Mouse (Mus musculus) megakaryocyte, adult 5-6 weeks (primary cell): ENCODE results near the gene Olfr520. TPM values are rescaled to one million over a fixed set of nuclear protein-coding genes. Genes with fewer than 3 reads are reported as not detected.
"Not testable (repeated sequence)": the region's sequence is repeated elsewhere in the genome, so short reads cannot be mapped to it uniquely, and the experiment has no call there.

Source experiments
- ATAC-seq: 2 replicates; pipeline ENCODE4 v1.8.0; 2016; ENCODE audit warnings: mild to moderate bottlenecking, inconsistent platforms; ENCODE audit not compliant: poor library complexity, severe bottlenecking
- total RNA-seq, 2 experiments: library from RNA; stranded (forward) in 1 of 2; stranded (reverse) in 1 of 2; fragments of 153-499, 151-499 nt in 1 of 2; fragments of 221-1000, 200-1000 nt in 1 of 2; gene quantifications; 2 replicates each; pipeline versions ENCODE4 v1.2.3 to v1.2.4; 2015 to 2017

The Olfr520 gene
- total RNA-seq (2015) (not detected in 2 replicates), total RNA-seq (2017) (not detected in 2 replicates)

- ATAC-seq = no peak
These were observed at the start of gene Olfr520 for GRCm38 (mm10) chr7:99729973-99730372. TSS of gene Olfr520 (plus strand) at chr7:99730273.

GRCm38 (mm10) chr7:99680771-99681170 lies 49.3 kb upstream of the Olfr520 start:
- no peak for ATAC-seq

- no peak for ATAC-seq
These were observed 46.0 kb upstream of the Olfr520 start for GRCm38 (mm10) chr7:99684086-99684485.

- ATAC-seq = no peak
These were observed 39.3 kb upstream of the Olfr520 start for GRCm38 (mm10) chr7:99690819-99691218.

- no peak for ATAC-seq
These were observed 37.7 kb upstream of the Olfr520 start for GRCm38 (mm10) chr7:99692396-99692795.

DNA sequence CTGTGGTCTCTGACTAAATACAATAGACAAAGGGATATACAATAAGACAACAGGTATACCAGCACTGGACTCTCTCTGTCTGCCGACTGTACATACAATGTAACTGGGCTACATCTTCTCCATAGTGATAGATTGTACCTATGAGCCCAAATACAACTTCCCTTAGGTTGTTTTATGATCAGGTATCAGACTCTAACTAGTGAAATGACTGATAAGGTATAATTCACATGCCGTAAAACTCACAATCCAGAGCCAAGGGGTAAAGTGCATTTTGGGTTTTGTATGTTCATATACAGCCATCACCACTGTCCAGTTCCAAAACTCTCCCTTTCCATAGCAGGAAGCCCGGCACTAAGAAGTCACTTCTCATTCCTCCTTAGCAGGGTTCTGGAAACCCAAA lies 36.7 kb upstream of the Olfr520 start:
- no peak for ATAC-seq

DNA sequence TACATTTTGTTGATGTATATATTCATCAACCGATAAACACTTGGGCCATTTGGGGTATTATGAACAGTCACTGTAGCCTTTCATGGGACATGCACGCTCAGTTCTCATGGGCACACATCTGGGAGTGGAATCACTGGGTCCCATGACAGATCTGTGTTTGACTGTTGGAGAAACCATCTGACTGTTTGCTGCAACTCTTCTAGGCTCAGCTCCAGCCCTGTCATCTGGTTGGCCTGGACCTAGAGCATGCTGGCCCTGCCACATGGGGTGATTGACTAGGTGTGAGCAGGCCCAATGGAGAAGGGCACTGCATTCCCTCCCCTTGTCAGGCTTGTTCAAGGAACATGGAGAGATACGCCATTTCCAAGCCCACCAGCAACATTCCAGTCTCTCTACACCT lies 36.1 kb upstream of the Olfr520 start:
- no peak for ATAC-seq

- not testable (repeated sequence) for ATAC-seq
These were observed 35.6 kb upstream of the Olfr520 start for GRCm38 (mm10) chr7:99694424-99694823.

DNA sequence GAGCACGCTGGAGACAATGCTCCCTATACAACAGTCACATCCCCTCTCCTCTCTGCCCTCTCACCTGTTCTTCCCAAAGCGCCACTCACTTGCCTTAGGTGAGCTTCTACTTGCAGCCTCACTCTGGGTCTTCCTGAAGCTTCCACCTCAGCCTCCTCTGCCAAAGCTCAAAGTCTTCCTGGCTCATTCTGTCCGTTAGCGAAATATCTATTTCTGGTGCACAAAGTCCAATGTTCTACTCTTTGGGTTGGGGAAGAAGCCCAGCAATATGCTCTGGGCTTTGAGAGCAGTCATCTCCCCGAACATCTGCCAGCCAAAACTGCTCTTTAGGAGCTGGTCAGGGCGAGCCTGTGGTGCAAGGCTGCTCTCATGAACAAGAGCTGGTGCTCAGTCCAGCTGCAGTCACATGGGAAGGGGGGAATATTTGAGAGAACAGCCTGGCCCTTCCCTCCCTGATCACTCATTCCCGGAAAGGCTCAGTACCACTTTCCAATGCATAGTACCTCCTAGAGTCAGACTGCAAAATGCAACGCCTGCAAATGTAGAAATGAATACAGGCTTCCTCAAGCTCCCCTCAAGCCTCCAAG lies 34.5 kb upstream of the Olfr520 start:
- ATAC-seq = no peak

DNA sequence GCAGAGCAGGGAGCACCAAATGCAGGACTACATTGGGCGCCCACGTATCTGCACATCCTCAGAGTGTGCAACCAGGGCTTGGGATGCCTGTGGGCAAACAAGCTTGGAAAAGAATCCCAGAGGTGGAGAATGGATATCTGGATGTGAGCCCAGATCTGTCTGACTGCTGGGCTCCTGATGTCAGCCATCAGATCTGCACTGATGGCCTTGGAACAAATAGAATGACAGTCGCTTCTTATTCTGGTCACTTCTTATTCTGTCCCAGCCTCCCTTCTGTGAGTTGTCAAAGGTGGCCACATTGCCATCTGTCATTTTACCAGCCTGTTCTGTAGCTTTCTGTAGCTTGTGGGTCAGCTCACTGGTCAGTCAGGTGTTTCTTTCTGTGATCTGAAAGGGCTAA lies 31.5 kb upstream of the Olfr520 start:
- no peak for ATAC-seq

GRCm38 (mm10) chr7:99699106-99699505 lies 31.0 kb upstream of the Olfr520 start:
- 0 out of 2 replicates have a peak, but pooled peaks have one; percentile 21 for ATAC-seq

DNA sequence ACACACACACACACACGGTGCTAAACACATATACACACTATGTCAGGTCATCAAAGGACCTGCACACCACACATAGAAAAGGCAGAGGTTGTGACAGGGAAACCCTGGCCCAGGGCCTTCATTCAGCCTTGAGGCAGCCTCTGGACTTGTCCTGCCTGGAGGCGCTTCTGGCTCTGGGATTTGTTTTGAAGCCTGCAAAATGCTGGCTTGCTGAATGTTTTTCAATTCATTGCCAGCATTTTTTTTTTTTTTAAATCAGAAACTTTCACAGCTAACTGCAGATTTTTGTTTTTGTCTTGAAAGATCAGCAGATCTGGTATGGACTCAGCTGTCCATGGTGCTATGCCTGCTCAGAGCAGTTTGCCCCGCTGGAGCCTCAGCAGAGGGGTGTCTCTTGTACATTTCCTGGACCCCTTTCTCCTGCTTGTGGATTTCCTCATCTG lies 30.3 kb upstream of the Olfr520 start:
- no peak for ATAC-seq

DNA sequence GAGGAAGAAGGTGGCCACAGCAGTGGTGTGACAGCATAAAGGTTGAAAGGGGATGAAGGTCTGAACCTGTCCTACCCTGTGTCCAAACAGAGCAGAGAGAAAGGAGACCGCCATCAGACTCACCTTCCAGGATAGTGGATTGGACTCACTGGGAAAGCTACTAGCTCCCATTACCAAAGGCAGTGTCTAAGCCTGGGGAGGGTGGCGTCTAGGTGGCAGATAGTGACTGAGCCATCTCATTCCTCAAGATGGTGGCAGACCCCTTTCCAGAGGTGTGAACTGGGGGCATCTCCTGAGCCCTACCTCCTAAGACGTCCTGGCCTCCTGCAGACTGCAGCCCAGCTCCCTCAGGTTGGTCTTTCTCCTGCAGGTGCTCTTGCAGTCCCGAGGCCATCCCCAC lies 29.4 kb upstream of the Olfr520 start:
- ATAC-seq = no peak

DNA sequence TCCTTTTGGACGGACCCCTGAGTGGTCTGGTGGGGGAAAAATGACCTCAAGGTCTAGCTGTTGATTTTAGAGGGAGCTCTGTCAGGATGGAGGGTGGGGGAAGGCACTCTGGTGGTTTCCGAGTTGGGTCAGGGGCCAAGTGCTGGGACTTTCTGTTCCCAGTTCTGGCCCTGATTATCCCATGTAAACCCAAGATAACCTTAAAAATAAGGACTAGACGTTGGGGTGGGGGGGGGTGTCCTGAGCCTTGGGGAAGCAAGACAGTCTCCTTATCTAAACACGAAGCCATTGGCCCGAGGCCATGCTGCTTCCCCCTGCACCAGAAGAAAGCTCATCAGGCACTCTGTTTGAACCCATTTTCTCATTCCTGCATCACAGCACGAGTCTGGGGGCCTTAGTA lies 27.9 kb upstream of the Olfr520 start:
- no peak for ATAC-seq

DNA sequence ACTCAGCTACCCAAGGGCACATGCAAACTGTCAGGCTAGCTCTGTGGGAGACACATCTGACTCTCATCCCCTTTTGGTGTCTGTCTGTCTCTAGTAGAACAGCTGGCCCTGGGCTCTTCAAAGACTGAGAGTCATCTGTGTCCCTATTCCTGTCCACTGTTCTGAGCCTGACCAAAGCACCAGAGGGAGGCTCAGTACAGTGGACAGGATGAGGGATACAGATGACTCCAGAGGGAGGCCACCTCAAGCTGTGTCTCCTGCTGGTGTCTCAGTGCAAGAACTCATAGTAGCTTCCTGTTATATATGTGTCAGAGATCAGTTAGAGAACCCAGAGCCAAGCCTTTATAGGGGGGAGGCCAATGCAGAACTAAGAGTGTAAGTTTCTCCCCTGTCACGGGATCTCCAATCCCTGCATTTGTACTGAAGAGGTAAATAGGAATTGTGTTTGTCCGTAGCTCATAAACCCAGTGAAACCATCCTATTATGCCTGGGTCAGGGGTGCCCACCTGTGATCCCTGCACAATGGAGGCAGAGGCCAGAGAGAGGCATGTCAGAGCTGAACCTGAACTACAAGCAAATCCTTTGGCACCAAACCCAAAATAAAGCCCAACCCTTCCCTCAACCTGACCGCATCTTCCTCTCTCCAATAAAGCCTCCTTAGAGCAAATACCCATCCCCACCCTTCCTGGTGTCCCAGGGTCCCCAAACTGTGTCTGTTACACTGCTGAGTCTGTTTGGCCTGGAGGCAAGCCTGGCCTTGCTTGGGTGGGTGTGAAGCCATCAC lies 25.1 kb upstream of the Olfr520 start:
- ATAC-seq = no peak

GRCm38 (mm10) chr7:99706341-99707037 lies 23.6 kb upstream of the Olfr520 start:
- no peak for ATAC-seq

DNA sequence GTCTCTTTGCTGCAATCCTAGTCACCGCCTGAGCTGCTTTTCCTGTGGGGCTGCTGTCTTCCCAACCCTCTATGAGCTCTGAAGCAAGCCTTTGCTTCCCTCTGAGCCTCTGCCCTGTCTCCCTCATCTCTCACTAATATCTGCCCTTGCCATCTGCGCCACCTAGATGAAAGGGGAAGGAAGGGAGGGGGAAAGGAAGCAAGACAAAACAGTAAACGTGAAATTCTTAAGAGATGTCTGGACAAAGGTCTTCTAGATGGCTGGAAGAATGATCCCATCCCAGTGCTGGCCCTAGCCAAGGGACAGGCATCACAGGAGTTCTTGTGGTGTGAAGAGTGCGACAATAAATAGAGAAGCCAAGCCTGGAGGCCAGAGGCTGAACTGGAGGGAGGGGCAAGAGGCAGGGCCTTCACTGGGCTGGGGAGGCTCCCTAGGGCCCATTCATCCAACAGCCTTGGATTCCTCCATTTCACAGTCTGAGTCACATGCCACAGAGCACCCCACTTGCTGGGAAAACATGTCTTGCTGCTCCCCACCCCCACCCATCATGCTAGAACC lies 23.0 kb upstream of the Olfr520 start:
- ATAC-seq = no peak

DNA sequence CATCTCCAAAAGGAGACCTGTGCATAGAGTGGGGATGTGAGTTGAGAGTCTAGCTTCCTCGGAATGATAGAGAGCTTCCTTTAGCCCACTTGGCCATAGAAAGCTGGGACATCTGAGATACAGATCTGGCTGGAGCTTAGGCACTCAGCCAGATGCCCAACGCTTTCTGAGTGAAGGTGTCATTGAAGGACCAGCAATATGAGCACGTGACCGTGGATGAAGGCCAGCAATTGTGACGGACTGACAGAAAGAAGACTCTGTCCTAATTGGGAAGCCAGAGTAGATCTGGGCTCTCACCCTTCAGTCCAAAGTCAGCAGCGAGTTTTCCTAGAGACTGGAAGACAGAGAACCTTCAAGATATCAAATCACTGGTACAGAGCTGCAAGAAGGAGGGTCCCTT lies 22.4 kb upstream of the Olfr520 start:
- no peak for ATAC-seq

DNA sequence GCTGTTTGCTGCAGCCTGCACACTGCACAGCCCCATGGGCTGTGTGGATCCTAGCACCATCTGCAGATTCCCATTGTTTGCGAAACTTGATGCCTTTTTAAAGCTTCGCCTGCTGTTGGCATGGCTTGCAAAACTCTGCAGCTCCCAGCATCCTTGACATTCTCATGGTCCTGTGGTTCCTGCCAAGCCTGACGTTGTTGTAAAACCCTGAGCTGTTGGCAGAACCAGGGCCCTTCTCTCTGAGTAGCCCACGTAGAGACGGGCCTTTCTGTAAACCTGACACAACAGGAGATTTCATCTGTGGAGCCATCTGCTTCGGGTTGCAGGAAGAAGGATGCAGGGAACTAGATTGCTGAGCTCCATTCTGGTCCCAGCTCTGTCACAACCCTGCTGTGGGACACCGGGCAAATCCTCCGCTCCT lies 21.8 kb upstream of the Olfr520 start:
- no peak for ATAC-seq

GRCm38 (mm10) chr7:99708750-99709149 lies 21.3 kb upstream of the Olfr520 start:
- ATAC-seq = no peak

DNA sequence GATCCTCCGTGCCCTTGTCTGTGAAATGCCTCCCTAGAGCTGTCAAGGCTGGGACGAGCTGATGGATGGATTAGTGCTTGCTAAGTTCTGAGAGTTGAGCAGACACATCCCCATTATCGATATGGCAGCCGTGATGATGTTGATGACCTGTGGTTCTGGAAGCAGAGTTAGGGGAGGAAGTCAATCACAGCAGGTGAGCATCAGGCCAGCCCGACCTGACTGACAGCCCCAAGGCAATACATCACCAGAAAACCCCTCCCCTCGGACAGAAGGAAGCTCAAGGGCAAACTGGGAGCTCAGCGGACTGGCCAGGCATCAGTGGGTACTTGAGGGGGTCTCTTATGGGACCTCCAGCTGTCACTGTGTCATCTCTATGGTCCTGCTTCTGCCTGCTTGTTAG lies 20.1 kb upstream of the Olfr520 start:
- ATAC-seq = no peak

DNA sequence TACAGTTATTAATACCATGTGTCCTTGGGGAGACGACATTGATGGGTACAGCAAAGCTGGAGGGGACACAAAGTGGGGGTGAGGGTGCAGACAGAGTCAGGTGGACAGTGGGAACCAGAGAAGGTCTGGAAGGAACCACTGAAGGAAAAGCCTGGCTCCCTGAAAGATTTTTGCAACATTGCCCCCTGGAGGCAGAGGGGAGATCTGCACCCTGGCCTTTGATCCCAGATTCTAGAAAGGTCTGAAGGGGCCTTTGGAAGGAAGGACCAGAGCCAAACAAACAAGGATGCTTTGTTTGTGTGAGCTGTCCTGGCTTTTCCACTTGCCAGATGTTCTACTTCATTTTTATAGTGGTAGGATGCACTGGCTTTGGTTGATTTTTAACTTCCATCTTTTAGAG lies 19.6 kb upstream of the Olfr520 start:
- ATAC-seq = no peak
